Mouse (Mus musculus) granulocyte monocyte progenitor cell, adult 5-6 weeks (primary cell): ENCODE results near the gene Aqp1. TPM values are rescaled to one million over a fixed set of nuclear protein-coding genes. Genes with fewer than 3 reads are reported as not detected.

ENCODE experiments used
- ATAC-seq: replicated peaks from 2 replicates; pipeline ENCODE4 v1.8.0; 2016; ENCODE audit warnings: mild to moderate bottlenecking, moderate TSS enrichment, inconsistent platforms; ENCODE audit not compliant: poor library complexity, severe bottlenecking
- total RNA-seq, 2 experiments: library from RNA; stranded (forward) in 1 of 2; stranded (reverse) in 1 of 2; fragments of 200-712, 200-1000 nt in 1 of 2; fragments of >200 nt in 1 of 2; fragmentation: Nextera tagmentation in 1 of 2; gene quantifications; 2 replicates each; pipeline ENCODE4 v1.2.3; 2014 to 2017

The Aqp1 gene
- total RNA-seq, 2 experiments from 2014 or later: 1.1 to 1.8 TPM

DNA sequence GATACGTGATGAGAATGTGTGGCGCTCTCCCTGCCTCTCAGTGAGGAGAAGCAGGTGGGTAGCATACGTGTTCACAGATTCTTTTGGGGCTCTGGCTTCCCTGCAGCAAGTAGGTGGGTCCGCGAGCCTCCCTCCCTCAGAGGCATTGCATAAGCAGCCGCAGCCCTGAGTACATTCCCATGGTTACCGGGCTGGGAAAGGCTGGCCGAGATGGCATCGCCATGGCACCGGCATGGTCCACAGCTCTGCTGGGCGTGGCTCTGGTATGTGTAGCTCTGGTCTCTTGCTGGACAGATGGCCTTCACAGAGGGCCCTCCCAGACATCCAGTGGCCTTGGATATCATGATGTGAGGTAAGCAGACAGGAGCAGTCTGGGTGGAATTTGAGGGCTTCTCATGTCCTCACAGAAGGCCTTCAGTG, 60.4 kb downstream of the Aqp1 start:
- no peak for ATAC-seq

Other genes starting within 250 kb of the Aqp1 start
- not detected in 2 replicates for gene Crhr2, start 203.4 kb upstream of the Aqp1 start, total RNA-seq (2014; fragmentation: Nextera tagmentation)
- gene Crhr2, start 203.4 kb upstream of the Aqp1 start, total RNA-seq (2017): not detected in 2 replicates
- not detected in 2 replicates for gene Inmt, start 161.4 kb upstream of the Aqp1 start, total RNA-seq (2014; fragmentation: Nextera tagmentation)
- gene Inmt, start 161.4 kb upstream of the Aqp1 start, total RNA-seq (2017): not detected in 2 replicates
- gene Mindy4, start 133.0 kb upstream of the Aqp1 start, total RNA-seq (2014; fragmentation: Nextera tagmentation): 0.99 and 3.3 TPM in 2 replicates
- gene Mindy4, start 133.0 kb upstream of the Aqp1 start, total RNA-seq (2017): 2.4 and 3.1 TPM in 2 replicates
- not detected in 2 replicates for gene Ghrhr, start 39.9 kb downstream of the Aqp1 start, total RNA-seq (2014; fragmentation: Nextera tagmentation)
- gene Ghrhr, start 39.9 kb downstream of the Aqp1 start, total RNA-seq (2017): not detected in 2 replicates
- 1.6 TPM in 1 of 2 replicates, not detected in the other for gene Adcyap1r1, start 115.5 kb downstream of the Aqp1 start, total RNA-seq (2014; fragmentation: Nextera tagmentation)
- not detected in 2 replicates for gene Adcyap1r1, start 115.5 kb downstream of the Aqp1 start, total RNA-seq (2017)